Mouse (Mus musculus): ENCODE data around the gene Csnk2a2.

DNA sequence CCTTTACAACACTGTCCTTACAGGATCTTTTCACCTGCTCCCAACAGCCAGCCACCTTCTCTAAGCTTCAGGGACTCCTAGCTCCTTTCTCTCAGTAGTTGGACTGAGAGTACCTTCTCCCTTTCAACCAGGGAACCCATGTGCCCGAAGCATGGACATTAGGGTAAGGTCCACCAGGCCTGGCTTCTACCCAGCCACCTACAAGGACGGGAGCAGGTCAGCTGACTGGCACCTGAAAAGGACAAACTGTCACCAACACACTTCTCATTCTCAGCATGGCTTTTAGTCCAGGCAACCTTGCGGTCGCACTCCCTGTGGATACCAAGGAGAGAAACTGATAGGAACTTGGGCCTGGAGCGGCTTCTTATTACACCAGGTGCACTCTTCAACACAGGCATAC, 39.6 kb downstream of the Csnk2a2 start:
- no peak for TF ChIP-seq CTCF (conservative IDR thresholded peaks at IDR 0.05; ENCODE audit: insufficient read depth, insufficient read length, low read depth, low read length)
- TF ChIP-seq POLR2A (IDR thresholded peaks at IDR 0.05; ENCODE audit: low read depth, low read length) = no peak
